Mouse (Mus musculus) liver, embryonic 15.5 days (tissue): Measurements from ENCODE around the gene Rin3. TPM values are rescaled to one million over a fixed set of nuclear protein-coding genes. Genes with fewer than 3 reads are reported as not detected.
A peak's percentile ranks its signal among the peaks of the same experiment; 100 is the strongest.

Experiments
- ATAC-seq: fragments of 200-750 bp; cut with Nextera tagmentation; 2 replicates; pipeline ENCODE4 v1.8.0; 2017; ENCODE audit warnings: moderate number of reproducible peaks, mild to moderate bottlenecking, moderate library complexity; ENCODE audit not compliant: insufficient read depth
- H3K27ac ChIP-seq: fragments of 300-500 bp; sonication (generic); replicated peaks from 2 replicates; pipeline ENCODE4 v1.5.1; 2015; ENCODE audit warnings: mild to moderate bottlenecking, inconsistent platforms
- H3K27me3 ChIP-seq: fragments of 300-500 bp; sonication (generic); 2 replicates; pipeline ENCODE4 v1.6.1; 2015; ENCODE audit warnings: mild to moderate bottlenecking, inconsistent platforms
- H3K36me3 ChIP-seq: fragments of 300-500 bp; sonication (generic); replicated peaks from 2 replicates; pipeline ENCODE4 v1.6.1; 2015; ENCODE audit warnings: moderate library complexity, mild to moderate bottlenecking, inconsistent platforms
- H3K4me1 ChIP-seq: fragments of 300-500 bp; sonication (generic); replicated peaks from 2 replicates; pipeline ENCODE4 v1.6.1; 2015; ENCODE audit warnings: inconsistent platforms
- H3K4me2 ChIP-seq: fragments of 300-500 bp; sonication (generic); 2 replicates; pipeline ENCODE4 v1.6.1; 2015; ENCODE audit warnings: moderate library complexity, mild to moderate bottlenecking, inconsistent platforms
- H3K4me3 ChIP-seq: fragments of 300-500 bp; sonication (generic); replicated peaks from 2 replicates; pipeline ENCODE4 v1.5.1; 2015; ENCODE audit warnings: mild to moderate bottlenecking, inconsistent platforms
- H3K9ac ChIP-seq: fragments of 300-500 bp; sonication (generic); 2 replicates; pipeline ENCODE4 v1.6.1; 2015; ENCODE audit warnings: moderate library complexity, mild to moderate bottlenecking, inconsistent platforms
- H3K9me3 ChIP-seq: fragments of 300-500 bp; sonication (generic); replicated peaks from 2 replicates; pipeline ENCODE4 v1.6.1; 2016; ENCODE audit warnings: inconsistent platforms
- WGBS: fragments of 180-500 bp; shearing (Covaris S2); methylation state at CpG from one replicate; pipeline ENCODE4 v1.1.7; 2015; ENCODE audit warnings: mixed read lengths; ENCODE audit not compliant: insufficient replicate concordance; 5-methylcytosine and 5-hydroxymethylcytosine counted together
- polyA plus RNA-seq: library from polyadenylated mRNA; unstranded; fragments of >200 nt; fragmentation: Nextera tagmentation; extraction: Ambion mirVana; gene quantifications from 2 replicates; pipeline ENCODE4 v1.2.1, GENCODE M21; 2015

The Rin3 gene
- polyA plus RNA-seq, 1 experiment from 2014 or later, result 8.1 TPM

- Histone ChIP-seq H3K27me3 (no peaks in the 10 kb centered on the region), H3K4me1 (no peaks in the 10 kb centered on the region), H3K4me3 (no peak overlapping the region), H3K36me3 (peaks cover 53% of the 10 kb centered on the region), H3K27ac (no peak overlapping the region), H3K4me2 (no peak overlapping the region), H3K9me3 (no peaks in the 10 kb centered on the region), H3K9ac (no peak overlapping the region)
- peak; percentile 20; the same call in 1 of the 2 replicates for ATAC-seq
- 66% methylated on average over 8 of the region's 8 CpGs for WGBS
Measured at GRCm38 (mm10) chr12:102382180-102382579, 99.3 kb downstream of the Rin3 start.

GRCm38 (mm10) chr12:102383288-102383687 lies 100.4 kb downstream of the Rin3 start:
- Histone ChIP-seq H3K4me2 (no peak overlapping the region), H3K27ac (no peak overlapping the region), H3K9ac (no peak overlapping the region), H3K27me3 (no peaks in the 10 kb centered on the region), H3K9me3 (no peaks in the 10 kb centered on the region), H3K4me1 (no peaks in the 10 kb centered on the region), H3K36me3 (peaks cover 63% of the 10 kb centered on the region), H3K4me3 (no peak overlapping the region)
- ATAC-seq, result no peak
- WGBS, result 65% methylated on average over 9 of the region's 9 CpGs

GRCm38 (mm10) chr12:102384819-102385218 lies 102.0 kb downstream of the Rin3 start:
- Histone ChIP-seq H3K4me2 (no peak overlapping the region), H3K9ac (no peak overlapping the region), H3K27ac (no peak overlapping the region), H3K9me3 (no peaks in the 10 kb centered on the region), H3K27me3 (no peaks in the 10 kb centered on the region), H3K4me1 (no peaks in the 10 kb centered on the region), H3K36me3 (peaks cover 65% of the 10 kb centered on the region), H3K4me3 (no peak overlapping the region)
- WGBS, result 32% methylated on average over 3 of the region's 3 CpGs
- ATAC-seq, result no peak

GRCm38 (mm10) chr12:102387219-102387917 lies 104.5 kb downstream of the Rin3 start:
- Histone ChIP-seq H3K4me2 (no peak overlapping the region), H3K4me1 (no peaks in the 10 kb centered on the region), H3K27me3 (no peaks in the 10 kb centered on the region), H3K4me3 (no peak overlapping the region), H3K36me3 (peaks cover 66% of the 10 kb centered on the region), H3K9me3 (no peaks in the 10 kb centered on the region), H3K9ac (no peak overlapping the region), H3K27ac (no peak overlapping the region)
- WGBS, result 59% methylated on average over 16 of the region's 16 CpGs
- ATAC-seq, result 0 out of 2 replicates have a peak, but pooled peaks have one; percentile 13

GRCm38 (mm10) chr12:102390042-102390441 lies 107.2 kb downstream of the Rin3 start:
- H3K27me3 ChIP-seq, result no peaks in the 10 kb centered on the region
- no peak overlapping the region for H3K4me2 ChIP-seq
- no peak overlapping the region for H3K4me3 ChIP-seq
- WGBS, result 63% methylated on average over 8 of the region's 8 CpGs
- H3K9me3 ChIP-seq, result no peaks in the 10 kb centered on the region
- no peak overlapping the region for H3K9ac ChIP-seq
- no peak overlapping the region for H3K27ac ChIP-seq
- no peaks in the 10 kb centered on the region for H3K4me1 ChIP-seq
- ATAC-seq, result no peak
- H3K36me3 ChIP-seq, result peaks cover 47% of the 10 kb centered on the region

GRCm38 (mm10) chr12:102391109-102391508 lies 108.3 kb downstream of the Rin3 start:
- no peak for ATAC-seq
- H3K9ac ChIP-seq, result no peak overlapping the region
- no peaks in the 10 kb centered on the region for H3K9me3 ChIP-seq
- WGBS, result 49% methylated on average over 2 of the region's 2 CpGs
- no peaks in the 10 kb centered on the region for H3K27me3 ChIP-seq
- H3K4me1 ChIP-seq, result no peaks in the 10 kb centered on the region
- H3K36me3 ChIP-seq, result peaks cover 43% of the 10 kb centered on the region
- H3K4me3 ChIP-seq, result no peak overlapping the region
- H3K4me2 ChIP-seq, result no peak overlapping the region
- H3K27ac ChIP-seq, result no peak overlapping the region

- H3K9ac ChIP-seq, result no peak overlapping the region
- H3K9me3 ChIP-seq, result no peaks in the 10 kb centered on the region
- no peaks in the 10 kb centered on the region for H3K4me1 ChIP-seq
- no peaks in the 10 kb centered on the region for H3K27me3 ChIP-seq
- H3K4me3 ChIP-seq, result no peak overlapping the region
- 60% methylated on average over 4 of the region's 4 CpGs for WGBS
- no peak overlapping the region for H3K4me2 ChIP-seq
- peaks cover 37% of the 10 kb centered on the region for H3K36me3 ChIP-seq
- ATAC-seq, result no peak
- H3K27ac ChIP-seq, result no peak overlapping the region
Measured at GRCm38 (mm10) chr12:102391982-102392381, 109.1 kb downstream of the Rin3 start.

GRCm38 (mm10) chr12:102394496-102394895 lies 111.6 kb downstream of the Rin3 start:
- Histone ChIP-seq H3K9me3 (no peaks in the 10 kb centered on the region), H3K4me2 (no peak overlapping the region), H3K27ac (no peak overlapping the region), H3K36me3 (peaks cover 16% of the 10 kb centered on the region; the same call in 1 of the 2 replicates), H3K4me1 (no peaks in the 10 kb centered on the region), H3K4me3 (no peak overlapping the region), H3K27me3 (no peaks in the 10 kb centered on the region), H3K9ac (no peak overlapping the region)
- no peak for ATAC-seq
- 73% methylated on average over 7 of the region's 7 CpGs for WGBS

GRCm38 (mm10) chr12:102395537-102395936 lies 112.7 kb downstream of the Rin3 start:
- Histone ChIP-seq H3K4me3 (no peak overlapping the region), H3K36me3 (peaks cover 7% of the 10 kb centered on the region; the same call in 1 of the 2 replicates), H3K9ac (no peak overlapping the region), H3K27me3 (no peaks in the 10 kb centered on the region), H3K27ac (no peak overlapping the region), H3K4me1 (no peaks in the 10 kb centered on the region), H3K4me2 (no peak overlapping the region), H3K9me3 (no peaks in the 10 kb centered on the region)
- WGBS, result 56% methylated on average over 9 of the region's 9 CpGs
- no peak for ATAC-seq

- Histone ChIP-seq H3K4me3 (no peak overlapping the region), H3K9me3 (no peaks in the 10 kb centered on the region), H3K27me3 (no peaks in the 10 kb centered on the region), H3K36me3 (0 out of 2 replicates have a peak, but pooled peaks cover 2% of the 10 kb centered on the region), H3K9ac (no peak overlapping the region), H3K27ac (no peak overlapping the region), H3K4me1 (no peaks in the 10 kb centered on the region), H3K4me2 (no peak overlapping the region)
- ATAC-seq, result no peak
- whole genome bisulfite sequencing, result 56% methylated on average over 19 of the region's 19 CpGs
Measured at GRCm38 (mm10) chr12:102395998-102396991, 113.4 kb downstream of the Rin3 start.

- Histone ChIP-seq H3K9ac (no peak overlapping the region), H3K36me3 (no peaks in the 10 kb centered on the region), H3K9me3 (no peaks in the 10 kb centered on the region), H3K4me1 (no peaks in the 10 kb centered on the region), H3K27me3 (no peaks in the 10 kb centered on the region), H3K27ac (no peak overlapping the region), H3K4me3 (no peak overlapping the region), H3K4me2 (no peak overlapping the region)
- ATAC-seq, result no peak
- 73% methylated on average over 4 of the region's 4 CpGs for WGBS
Measured at GRCm38 (mm10) chr12:102398588-102398987, 115.7 kb downstream of the Rin3 start.
